Mouse (Mus musculus) WW6 (cell line): ENCODE measurements at regions not wholly inside any gene's neighbourhood (a gene's known extent, or its start where the extent isn't known, plus 50 kb on each side); places are given as distances from the start of the nearest gene placed in this dataset.
"Not testable (repeated sequence)": the region's sequence is repeated elsewhere in the genome, so short reads cannot be mapped to it uniquely, and the experiment has no call there.

Source experiments
- DNase-seq: peaks from one replicate; pipeline ENCODE4 v3.0.0-alpha.2; 2013; ENCODE audit warnings: low read depth, low spot score

DNA sequence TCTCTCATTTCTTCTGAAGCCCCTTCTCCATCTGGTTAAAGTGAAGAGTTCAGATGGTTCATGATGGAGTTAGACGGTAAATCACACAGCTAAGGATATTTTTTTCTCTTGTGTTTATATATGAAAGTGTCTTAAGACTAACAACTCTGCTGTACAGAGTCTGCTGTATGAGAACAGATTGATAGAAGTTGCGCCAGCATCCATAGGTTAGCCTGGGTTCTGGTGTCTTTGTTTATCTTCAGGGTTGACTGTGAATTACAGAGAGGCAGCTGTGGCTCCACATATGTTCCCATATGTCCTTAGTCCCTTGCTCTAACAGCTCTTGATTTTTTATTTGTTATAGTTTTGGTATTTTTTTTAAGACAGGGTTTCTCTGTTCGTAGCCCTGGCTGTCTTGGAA is 334.9 kb upstream of the Api5 start:
- no peak for DNase-seq

DNA sequence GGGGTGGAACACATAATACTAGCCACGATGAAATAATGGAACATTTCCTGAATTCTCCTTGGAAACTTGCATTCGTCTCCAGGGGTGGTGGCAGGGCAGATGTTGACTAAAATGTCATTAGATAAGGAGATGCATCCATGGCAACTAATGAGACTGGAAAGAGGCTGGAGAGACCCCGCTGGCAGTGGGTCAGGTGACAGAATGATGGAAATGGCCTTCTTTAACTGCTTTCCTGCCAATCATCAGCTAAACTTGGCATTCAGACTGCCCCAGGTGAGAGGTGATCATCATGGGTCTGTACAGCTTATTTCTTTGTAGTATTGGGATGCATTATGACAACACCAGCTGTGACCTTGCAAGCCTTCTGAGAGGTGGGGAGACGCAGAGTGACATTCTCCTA is 334.3 kb upstream of the Api5 start:
- DNase-seq, result no peak

DNA sequence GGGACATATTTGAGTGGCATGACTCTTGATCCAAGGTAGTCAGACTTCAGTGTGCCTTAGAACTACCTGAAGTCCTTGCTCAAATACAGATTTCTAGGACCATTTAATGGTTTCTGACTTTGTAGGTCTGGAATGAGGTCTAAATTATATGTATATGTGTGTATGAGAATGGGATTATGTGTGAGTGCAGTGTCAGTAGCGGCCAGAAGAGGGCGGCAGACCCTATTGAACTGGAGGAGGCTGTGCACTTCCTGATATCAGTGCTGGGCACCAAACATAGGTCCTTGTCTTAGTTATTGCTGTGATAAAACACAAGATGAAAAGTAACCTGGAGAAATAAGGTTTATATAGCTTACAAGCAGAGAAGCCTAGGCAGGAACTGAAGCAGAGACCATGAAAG is 328.6 kb upstream of the Api5 start:
- DNase-seq, result peak; percentile 14

DNA sequence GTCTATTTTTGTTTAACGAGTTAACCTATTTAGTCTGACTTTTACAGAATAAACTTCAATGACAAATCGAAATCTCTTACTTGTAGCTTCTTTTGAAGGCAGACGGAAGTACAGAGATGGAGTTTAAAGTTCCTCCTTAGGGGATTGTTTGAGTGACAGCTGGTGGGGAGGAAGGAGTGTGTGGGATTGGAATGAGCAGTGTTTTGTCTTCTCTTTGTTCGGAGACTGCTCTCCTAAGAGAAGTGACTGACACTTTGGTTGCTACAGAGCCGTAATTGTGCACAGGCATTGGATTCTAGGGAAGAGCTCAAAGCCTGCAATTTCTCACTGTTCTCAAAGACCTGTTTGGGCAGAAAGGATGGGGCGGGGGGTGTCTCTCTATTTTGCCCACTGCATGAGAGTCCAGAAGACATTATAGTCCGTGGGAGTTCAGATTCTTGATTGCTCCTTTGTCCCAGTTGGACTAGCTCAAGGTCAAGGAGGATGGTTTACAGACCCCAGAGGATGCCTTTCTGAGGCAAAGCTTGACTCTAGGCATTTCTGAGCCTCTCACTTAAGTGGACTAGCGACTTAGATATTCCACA is 327.0 kb upstream of the Api5 start:
- no peak for DNase-seq

DNA sequence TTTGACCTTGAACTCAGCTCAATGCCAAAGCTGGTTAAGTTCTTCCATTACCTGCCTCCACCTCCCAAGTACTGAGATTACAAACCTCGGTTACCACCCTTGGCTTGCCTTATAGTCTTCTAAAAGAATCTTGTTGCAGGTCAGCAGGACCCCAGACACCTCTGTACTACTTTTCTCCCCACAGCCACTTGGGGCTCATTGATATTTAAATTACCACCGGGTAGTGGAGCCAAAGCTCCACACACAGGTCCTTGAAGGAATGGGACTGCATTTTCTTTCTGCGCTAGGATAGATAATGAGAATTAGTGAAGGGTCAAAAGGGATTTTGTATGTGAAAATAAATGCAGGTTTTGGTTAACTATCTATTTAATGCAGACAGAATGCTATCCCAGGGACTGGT is 326.5 kb upstream of the Api5 start:
- DNase-seq, result no peak

DNA sequence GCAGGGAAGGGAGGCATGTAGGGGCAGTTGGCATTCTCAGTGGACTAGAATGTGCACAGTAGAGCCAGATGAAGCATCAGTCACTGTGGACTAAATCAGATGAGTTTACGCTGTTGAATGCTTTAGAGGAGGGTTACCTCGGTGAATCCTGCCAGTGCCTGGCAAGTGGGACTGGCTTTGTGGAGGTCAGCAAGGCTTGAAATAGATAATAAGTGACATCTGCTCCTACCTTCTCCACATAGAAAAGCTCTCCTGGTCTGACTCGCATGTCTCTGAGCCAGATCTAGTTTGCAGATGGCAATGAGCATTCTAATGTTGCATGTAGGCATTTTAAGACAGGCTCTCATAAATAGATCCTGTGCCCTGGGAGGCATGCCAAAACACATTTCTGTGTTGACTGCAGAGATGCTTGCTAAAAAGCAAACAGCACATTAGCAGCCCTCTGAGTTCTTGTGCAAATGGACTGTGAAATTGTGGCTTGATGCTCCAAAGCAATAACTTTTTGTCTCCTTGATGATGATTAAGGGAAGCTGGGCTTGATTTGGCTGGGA is 310.3 kb upstream of the Api5 start:
- no peak for DNase-seq

DNA sequence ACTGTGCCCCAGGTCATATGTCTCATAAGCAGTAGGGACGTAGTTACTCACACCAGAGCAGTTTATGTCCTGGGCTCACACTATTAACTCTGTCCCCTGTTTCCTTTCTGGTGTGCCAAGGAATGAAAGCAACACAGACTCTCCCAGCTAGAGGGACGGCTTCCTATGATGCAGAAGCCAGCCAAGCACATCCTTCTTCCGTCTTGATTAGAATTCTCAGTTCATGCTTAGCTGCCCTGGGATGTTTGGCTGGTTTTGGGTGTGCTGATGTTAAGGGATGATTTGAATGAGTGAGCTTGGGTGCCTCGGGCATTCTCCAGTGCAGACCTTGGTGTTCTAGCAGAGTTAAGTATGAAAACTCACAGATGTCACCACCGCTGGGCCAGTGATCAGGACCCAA is 291.9 kb upstream of the Api5 start:
- DNase-seq, result no peak

DNA sequence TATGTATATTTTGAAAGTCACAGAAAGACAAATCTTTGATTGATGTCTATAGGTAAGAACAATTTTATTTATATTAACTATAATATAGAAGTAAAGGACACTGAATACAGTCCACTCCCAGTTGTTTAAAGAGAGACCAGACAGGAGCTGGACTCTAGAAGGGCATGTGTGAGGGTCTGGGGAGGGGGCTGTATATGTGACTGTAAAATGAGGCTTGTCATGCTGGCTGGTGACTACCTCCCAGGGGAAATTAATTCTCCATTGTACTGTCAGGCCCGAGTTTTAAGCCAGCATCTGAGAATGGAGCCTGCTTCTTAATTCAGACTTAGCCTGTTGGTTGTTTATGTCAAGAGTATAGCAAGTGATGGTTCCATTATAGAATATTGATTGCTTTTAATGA is 261.4 kb upstream of the Api5 start:
- DNase-seq, result no peak

DNA sequence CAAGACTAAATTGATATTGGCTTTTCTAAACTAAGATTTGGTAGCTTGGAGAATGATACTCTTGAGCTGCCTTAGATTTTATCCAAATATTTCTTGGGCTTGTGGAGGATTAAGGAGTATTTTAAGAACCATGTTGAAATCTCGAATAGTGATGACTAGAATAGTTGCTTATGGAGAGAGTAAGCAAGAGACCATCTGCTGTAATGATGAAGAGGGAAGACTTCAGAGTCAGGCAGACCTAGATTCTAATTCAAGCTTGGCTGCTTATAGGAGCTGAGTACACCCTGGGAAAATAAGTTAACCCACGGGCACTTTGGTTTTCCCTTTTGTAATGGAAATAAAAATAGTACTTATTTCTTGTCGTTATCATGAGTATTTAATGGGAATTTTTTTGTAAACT is 257.3 kb upstream of the Api5 start:
- DNase-seq, result no peak

DNA sequence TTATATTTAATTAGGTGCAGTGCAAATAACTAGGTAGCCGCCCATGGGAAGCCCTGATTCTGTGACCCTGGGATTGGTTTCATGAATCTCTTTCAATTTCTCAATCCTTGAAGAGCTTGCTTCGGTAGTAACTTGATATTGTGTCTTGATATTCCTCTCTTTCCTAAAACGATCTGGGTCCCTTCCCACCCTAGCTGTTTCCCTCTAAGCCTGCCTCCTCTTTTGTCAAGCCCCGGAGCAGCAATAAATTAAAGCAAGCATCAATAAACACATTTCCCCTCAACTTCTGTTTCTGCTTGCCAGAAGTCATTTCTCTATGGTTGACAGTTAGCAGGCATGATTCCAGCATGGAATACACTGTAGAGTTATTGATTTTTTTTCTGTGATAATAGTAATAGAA is 252.6 kb upstream of the Api5 start:
- no peak for DNase-seq

DNA sequence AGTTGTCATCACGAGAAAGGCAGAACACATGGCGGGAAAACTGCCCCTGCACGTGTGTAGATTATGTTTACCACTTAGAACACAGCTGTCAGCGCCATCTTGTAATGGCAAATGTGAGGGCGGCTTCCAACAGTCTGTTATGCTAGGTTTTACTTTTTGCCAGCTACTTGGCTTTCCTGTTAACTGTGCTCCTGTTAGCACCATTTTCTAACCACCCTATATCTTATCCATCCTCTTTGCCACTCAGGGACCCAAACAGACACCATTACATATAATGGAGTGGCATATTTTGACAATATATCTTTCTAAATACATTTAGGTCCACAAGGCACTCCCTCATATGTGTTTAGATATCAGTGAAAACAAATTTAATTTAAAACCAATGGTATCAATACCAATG is 247.7 kb upstream of the Api5 start:
- DNase-seq, result not testable (repeated sequence)

DNA sequence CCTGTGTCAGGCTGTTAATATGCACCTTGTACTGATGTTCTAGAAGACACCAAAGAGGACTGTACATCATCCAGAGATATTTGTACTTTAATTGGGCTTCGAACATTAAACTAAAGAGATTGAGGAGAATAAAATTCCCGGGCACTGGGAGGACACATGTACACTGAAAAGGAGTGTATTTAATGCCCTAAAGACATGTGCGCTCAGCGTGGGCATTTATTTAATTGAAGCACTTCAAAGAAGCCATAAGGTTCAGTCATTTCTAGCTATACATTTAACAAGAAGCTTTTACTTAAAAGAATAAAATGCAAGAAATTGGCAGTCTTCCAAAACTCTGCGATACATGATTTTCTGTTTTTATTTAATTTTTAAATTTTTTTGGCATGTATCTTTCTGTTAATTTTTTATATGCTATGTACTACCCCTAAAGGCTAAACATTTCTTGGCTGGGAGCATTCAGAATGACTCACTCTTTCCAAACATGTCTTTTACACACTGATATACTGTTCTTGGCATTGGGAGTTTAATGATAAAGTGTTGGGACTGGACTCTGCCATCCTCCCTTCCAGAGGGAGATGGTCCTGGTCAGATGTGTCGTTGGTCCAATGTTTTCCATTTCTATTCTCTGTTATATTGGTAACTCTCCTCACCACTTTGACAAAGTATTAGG is 242.3 kb upstream of the Api5 start:
- no peak for DNase-seq

DNA sequence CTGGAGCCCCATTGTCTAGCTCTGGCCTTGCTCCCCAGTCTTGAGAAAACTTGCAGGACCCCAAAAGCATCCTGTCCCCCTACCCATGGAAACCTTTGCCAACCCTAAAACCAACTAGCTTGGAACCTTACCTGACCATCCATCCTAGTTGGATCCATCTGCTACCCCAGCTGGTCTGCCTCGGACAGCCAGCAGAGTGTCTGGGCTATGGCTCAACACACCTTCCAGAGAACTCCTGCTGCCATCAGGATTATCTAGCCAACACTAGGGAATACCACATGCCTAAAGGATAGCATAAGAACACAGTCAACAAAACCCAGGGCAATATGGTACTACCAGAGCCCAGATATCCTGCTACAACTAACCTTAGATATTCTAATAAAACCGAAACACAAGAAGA is 227.9 kb upstream of the Api5 start:
- no peak for DNase-seq

DNA sequence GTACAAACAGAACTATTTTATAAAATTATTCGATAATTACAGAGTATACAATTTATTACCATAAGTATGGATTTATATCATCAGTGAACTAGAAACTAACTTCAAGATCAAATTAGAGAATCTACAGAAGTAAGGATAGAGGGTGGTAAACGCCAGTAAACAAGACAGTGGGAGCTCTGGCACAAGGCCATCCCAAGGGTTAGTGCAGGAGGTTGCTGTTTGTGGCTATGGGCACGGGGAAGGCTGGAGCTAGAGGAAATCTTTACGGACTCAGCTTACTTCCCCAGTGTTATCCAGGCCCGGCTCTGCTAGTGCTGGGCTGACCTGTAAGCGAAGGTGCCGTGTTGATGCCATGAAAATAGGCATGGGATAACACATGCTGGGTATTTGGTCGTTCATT is 220.5 kb upstream of the Api5 start:
- no peak for DNase-seq
